Mouse (Mus musculus) thymus, adult 2 months (tissue): Measurements from ENCODE around the gene Sept4.

Experiments used
- CTCF ChIP-seq: fragments of 200-500 bp; IDR thresholded peaks from 2 replicates; pipeline ENCODE4 v1.5.1; 2012; ENCODE audit warnings: mild to moderate bottlenecking, control low read depth, low read length, moderate library complexity, borderline replicate concordance; ENCODE audit not compliant: control insufficient read depth, poor library complexity, insufficient read depth; ENCODE audit errors: extremely low read depth
- POLR2A ChIP-seq: fragments of 200-500 bp; IDR thresholded peaks from 2 replicates; pipeline ENCODE4 v1.6.1; 2012; ENCODE audit warnings: mild to moderate bottlenecking, low read length, control low read depth, moderate library complexity; ENCODE audit not compliant: control insufficient read depth, poor library complexity, insufficient read depth; ENCODE audit errors: extremely low read depth

DNA sequence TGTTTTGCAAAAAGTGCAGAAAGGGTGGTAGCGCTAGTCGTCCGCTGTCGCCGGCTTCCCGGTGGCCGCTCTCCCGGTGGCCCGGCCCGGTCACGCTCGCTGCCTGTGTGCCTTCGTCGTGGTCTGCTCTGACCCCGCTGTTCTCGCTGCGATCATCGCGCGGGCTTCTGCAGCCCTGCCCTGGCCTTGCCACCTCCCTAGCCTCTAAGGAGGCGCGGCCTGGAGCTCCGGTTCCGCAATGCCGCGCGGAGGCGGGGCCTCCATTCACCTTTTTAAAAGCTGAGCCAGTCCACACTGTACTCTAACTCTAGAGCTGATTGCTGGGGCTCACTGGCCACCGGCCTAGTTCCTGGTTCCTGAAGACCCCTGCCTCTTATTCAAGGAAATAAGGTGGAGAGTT lies 70.5 kb downstream of the Sept4 start:
- TF ChIP-seq POLR2A = no peak
- TF ChIP-seq CTCF = no peak
